Mouse (Mus musculus) left cerebral cortex, postnatal 4 days (tissue): ENCODE results near the gene Spef1. TPM values are rescaled to one million over a fixed set of nuclear protein-coding genes. Genes with fewer than 3 reads are reported as not detected.
"Not testable (repeated sequence)": the region's sequence is repeated elsewhere in the genome, so short reads cannot be mapped to it uniquely, and the experiment has no call there.

Experiments used
- DNase-seq: peaks from one replicate; pipeline ENCODE4 v3.0.0-alpha.2; 2022
- intact Hi-C: fragments of 180-260 bp; cut with DNase I; formaldehyde crosslinking; loops from one replicate; pipeline ENCODE4 v1.15.1; 2025
- total RNA-seq, 2 experiments: library from RNA; stranded (reverse); gene quantifications; 2 replicates each; pipeline ENCODE4 v1.2.3; 2021

Spef1 gene
- total RNA-seq, result 10 to 100 TPM; 25.2 to 31.6 TPM

DNA sequence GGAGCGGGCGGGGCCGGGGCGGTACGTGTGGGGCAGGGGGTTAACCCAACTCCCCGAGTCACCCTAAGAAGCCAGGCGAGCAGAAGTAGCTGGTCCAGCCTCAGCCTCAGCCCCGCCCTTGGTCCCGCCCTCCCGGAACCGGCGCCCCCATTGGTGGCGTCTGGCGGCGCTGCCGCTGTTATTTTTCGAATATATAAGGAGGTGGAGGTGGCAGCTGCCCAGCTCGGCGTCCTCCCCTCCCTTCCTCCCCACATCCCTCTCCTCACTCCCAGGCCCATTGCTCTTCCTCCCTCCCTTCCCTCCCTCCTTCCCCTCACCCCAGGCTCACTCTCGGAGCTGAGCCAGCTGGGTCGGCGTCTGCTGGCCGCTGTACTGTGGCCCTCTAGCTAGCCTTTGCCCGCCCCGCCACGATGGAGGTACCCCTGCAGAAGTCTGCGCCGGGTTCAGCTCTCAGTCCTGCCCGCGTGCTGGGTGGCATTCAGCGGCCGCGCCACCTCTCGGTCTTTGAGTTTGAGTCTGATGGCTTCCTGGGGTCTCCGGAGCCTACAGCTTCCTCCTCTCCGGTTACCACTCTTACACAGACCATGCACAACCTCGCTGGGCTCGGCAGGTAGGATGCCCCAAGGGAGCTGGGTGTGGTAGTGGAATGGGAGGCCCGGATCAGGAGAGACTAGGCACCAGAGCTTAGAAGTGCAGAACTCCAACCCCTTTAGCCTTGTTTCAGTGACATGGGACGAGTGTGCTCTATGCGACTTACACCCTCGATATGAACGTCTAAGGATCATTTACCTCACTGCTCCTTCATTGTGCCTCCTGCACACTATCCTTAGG is at the start of gene Spef1, which contains the start of gene Cdc25b:
Spef1 (minus strand) TSS at position 512 of the 831 bp plus-strand sequence.
Cdc25b (plus strand) TSS at position 179 of the 831 bp plus-strand sequence.
- DNase-seq, result peak; percentile 90
- intact Hi-C loops, result no loop called here

GRCm38 (mm10) chr2:131234970-131235635 is 48.0 kb upstream of the Spef1 start:
- no peak for DNase-seq
- intact Hi-C loops, result no loop called here

- intact Hi-C loops, result no loop called here
- peak; percentile 15 for DNase-seq
Measured at GRCm38 (mm10) chr2:131234127-131234650, 47.1 kb upstream of the Spef1 start.

- intact Hi-C loops, result no loop called here
- DNase-seq, result peak; percentile 96
Measured at GRCm38 (mm10) chr2:131233307-131234126, 46.4 kb upstream of the Spef1 start, which contains the start of gene Mavs. TSS of gene Mavs (plus strand) at chr2:131234063.

DNA sequence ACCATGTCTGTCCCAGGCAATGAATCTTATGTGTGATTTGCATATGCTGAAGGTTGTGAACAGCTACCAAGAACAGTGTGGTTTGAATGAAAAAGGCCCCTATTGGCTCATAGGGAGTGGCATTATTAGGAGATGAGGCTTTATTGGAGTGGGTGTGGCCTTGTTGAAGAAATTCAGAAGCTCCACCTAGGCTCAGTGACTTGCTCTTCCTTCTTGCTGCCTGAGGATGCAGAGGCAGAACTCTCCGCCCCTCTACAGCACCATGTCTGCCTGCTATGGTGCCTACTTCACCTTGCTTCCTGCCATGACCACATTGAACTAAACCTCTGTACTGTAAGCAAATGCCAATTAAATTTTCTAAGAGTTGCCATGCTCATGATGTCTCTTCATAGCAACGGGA is 45.5 kb upstream of the Spef1 start:
- no peak for DNase-seq

GRCm38 (mm10) chr2:131227243-131227642 is 40.2 kb upstream of the Spef1 start:
- no peak for DNase-seq
- intact Hi-C loops, result no loop called here

More for the DNA sequence above, 45.5 kb upstream of the Spef1 start:
- intact Hi-C loops, result no loop called here

DNA sequence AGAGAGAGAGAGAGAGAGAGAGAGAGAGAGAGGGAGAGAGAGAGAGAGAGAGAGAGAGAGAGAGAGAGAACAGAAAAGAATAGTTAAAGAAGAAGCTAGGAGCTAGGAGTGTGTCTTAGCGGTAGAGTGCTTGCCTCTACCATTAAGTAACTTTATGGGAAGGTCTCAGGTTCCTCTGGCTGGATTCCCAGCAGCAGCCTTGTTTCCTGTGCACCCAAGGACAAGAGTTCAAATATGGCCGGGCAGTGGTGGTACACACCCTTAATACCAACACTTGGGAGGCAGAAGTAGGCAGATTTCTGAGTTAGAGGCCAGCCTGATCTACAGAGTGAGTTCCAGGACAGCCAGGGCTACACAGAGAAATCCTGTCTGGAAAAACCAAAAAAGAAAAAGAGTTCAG is 39.6 kb upstream of the Spef1 start:
- intact Hi-C loops, DNase-seq: not testable (repeated sequence)

DNA sequence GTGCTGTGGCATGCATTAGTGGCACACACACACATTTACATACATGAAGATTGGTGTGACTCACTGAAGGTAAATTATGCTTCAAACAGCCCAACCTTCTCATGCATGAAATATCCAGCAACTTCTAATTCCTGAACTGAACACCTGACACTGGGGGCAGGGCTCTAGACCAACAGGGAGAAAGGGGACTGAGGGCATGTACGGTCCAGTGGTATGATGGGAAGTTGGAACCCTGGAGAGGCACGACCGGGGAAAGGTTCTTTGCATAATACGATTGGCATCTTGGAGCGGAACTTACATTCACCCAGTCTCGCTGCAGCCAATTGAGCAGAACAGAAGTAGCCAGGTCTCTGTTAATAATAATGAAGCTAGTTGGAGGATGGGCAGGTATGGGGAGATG is 38.1 kb upstream of the Spef1 start:
- DNase-seq, result no peak
- intact Hi-C loops, result no loop called here

DNA sequence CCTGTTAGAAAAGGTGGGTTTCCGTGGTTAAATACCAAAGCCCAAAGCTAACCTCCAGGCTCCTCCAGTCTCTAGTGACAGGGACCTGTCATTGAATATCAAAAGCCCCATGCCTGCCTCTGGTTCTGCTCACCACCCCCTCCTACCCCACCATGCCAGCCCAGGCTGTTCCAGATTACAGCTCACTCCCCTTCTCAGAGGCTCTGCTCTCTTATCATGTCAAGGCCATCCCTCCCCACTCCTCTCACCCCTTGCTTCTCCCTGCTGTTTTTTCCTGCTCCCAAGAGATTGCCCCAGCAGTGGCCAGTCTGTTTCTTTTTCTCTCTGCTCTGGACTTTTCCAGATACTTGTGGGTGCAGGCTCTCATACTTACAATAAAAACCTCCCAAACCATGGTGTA is 36.5 kb upstream of the Spef1 start:
- intact Hi-C loops, result no loop called here
- DNase-seq, result no peak

DNA sequence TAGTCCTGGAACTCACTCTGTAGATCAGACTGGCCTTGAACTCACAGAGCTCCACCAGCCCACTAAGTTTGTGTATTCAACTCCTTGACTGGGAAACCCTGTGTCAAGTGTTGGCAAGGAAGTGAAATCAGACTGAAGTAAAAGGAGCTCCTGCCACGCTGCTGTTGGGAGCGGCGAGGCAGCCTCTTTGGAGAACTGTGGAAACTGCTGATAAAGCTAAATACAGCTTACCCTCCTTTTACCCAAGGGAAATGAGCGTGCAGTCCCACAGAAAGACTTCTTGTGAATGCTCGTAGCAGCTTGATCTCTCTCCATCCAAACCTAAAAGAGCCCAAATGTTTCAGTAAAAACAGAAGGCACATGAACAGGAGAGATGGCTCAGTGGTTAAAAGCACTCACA is 35.5 kb upstream of the Spef1 start:
- intact Hi-C loops, result no loop called here
- no peak for DNase-seq

GRCm38 (mm10) chr2:131221853-131222515 is 34.9 kb upstream of the Spef1 start:
- DNase-seq, result no peak
- intact Hi-C loops, result no loop called here

GRCm38 (mm10) chr2:131220030-131220429 is 32.9 kb upstream of the Spef1 start:
- DNase-seq, result no peak
- intact Hi-C loops, result no loop called here

GRCm38 (mm10) chr2:131215941-131216858 is 29.1 kb upstream of the Spef1 start:
- intact Hi-C loops, result no loop called here

DNA sequence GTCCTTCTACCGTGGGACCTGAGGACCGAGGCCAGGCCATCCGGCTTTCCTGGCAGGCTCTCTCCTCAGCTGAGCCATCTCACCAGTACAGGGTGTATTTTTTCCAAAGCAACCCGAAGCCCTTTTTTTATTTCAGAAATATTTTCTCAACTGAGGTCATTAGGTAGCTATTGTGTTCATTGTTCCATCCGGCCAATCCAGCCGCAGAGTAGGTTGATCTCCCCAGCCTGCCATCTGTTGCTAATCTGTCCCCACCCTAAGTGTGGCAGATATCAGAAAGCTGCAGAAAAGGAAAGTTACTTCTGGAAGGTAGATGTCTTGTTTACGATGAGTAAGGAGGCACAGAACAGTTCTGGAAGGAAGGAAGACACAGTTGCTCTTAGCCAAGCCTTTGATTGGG is 26.7 kb upstream of the Spef1 start:
- intact Hi-C loops, result no loop called here
- DNase-seq, result no peak

More at GRCm38 (mm10) chr2:131215941-131216858, 29.1 kb upstream of the Spef1 start:
- no peak for DNase-seq

GRCm38 (mm10) chr2:131211026-131211615 is 24.0 kb upstream of the Spef1 start:
- no peak for DNase-seq
- intact Hi-C loops, result no loop called here

GRCm38 (mm10) chr2:131209969-131210792 is 23.1 kb upstream of the Spef1 start:
- intact Hi-C loops, result no loop called here
- peak; percentile 96 for DNase-seq

DNA sequence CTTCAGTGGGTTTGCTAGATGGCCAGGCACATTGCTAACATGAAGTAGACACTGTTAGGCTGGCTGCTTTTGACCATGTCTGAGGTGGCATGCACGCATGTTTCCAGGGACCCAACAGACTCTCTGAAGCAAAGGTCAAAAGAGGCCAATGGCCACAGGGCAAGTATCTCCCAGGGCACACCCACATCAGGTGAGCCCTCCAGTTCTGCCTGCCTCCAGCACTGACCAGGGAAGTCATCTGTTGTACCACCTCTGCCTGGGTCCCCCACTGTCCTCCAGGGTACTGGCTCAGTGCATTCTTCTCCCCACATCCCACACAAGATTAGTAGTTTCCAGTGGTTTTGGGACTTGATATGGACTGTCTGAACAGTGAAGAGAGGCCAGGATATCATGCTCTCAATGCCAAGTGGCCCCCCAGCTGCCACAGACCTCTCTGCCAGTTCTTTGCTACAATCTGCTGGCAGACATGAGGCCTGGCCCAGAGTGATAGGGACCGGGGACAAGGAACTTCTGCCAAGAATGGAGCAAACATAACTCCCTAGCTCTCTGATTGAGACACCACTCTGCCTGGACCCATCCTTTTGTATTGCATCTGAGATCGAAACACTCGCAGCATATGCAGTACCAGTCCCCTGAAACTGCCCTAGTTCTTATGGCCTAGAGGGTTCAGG is 22.2 kb upstream of the Spef1 start:
- intact Hi-C loops, result no loop called here
- peak; percentile 39 for DNase-seq
